Mouse (Mus musculus): ENCODE measurements around the gene Lrrc3.

DNA sequence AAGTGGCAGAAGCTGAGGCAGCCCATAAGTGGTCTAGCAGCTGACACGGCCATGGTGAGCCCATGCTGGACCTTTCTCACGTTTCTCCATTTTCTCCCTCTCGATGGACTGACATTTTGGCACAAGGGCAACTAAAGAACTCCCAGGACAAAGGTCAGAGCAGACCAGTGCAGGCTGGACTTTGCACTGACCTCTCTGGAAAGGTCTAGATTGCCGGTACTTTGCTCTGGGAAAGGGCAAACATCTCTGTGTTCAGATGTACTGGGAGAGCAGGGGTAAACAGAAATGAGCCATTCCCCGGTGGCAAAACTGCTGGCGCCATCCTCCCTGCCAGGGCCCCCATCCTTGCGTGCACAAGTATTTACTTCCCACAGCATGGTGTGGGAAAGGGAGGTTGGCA, 2.2 kb downstream of the Lrrc3 start:
- no peak for TF ChIP-seq POLR2A (IDR thresholded peaks at IDR 0.05; ENCODE audit: borderline replicate concordance, control insufficient read depth, low read depth, low read length)
- no peak for TF ChIP-seq CTCF (IDR thresholded peaks at IDR 0.05; ENCODE audit: control insufficient read depth, insufficient read depth, low read length)
